Mouse (Mus musculus) kidney, embryonic 15.5 days (tissue): ENCODE results near the gene Themis2. TPM values are rescaled to one million over a fixed set of nuclear protein-coding genes. Genes with fewer than 3 reads are reported as not detected.

Experiments used
- ATAC-seq: fragments of 200-750 bp; cut with Nextera tagmentation; replicated peaks from 2 replicates; pipeline ENCODE4 v1.8.0; 2017; ENCODE audit warnings: moderate TSS enrichment; ENCODE audit not compliant: low FRiP score
- H3K27ac ChIP-seq: fragments of 300-500 bp; sonication (generic); 2 replicates; pipeline ENCODE4 v1.5.1; 2015; ENCODE audit warnings: mild to moderate bottlenecking, inconsistent platforms
- H3K27me3 ChIP-seq: fragments of 300-500 bp; sonication (generic); 2 replicates; pipeline ENCODE4 v1.6.1; 2015; ENCODE audit warnings: inconsistent platforms
- H3K36me3 ChIP-seq: fragments of 300-500 bp; sonication (generic); 2 replicates; pipeline ENCODE4 v1.6.1; 2015; ENCODE audit warnings: inconsistent platforms
- H3K4me1 ChIP-seq: fragments of 300-500 bp; sonication (generic); 2 replicates; pipeline ENCODE4 v1.6.1; 2015; ENCODE audit warnings: inconsistent platforms
- H3K4me2 ChIP-seq: fragments of 300-500 bp; sonication (generic); 2 replicates; pipeline ENCODE4 v1.6.1; 2015; ENCODE audit warnings: moderate library complexity, mild to moderate bottlenecking, inconsistent platforms
- H3K4me3 ChIP-seq: fragments of 300-500 bp; sonication (generic); replicated peaks from 2 replicates; pipeline ENCODE4 v1.5.1; 2015; ENCODE audit warnings: mild to moderate bottlenecking, inconsistent platforms
- H3K9ac ChIP-seq: fragments of 300-500 bp; sonication (generic); 2 replicates; pipeline ENCODE4 v1.6.1; 2015; ENCODE audit warnings: mild to moderate bottlenecking, inconsistent platforms
- H3K9me3 ChIP-seq: fragments of 300-500 bp; sonication (generic); replicated peaks from 2 replicates; pipeline ENCODE4 v1.6.1; 2016; ENCODE audit warnings: inconsistent platforms
- WGBS: fragments of 180-500 bp; shearing (Covaris S2); methylation state at CpG from one replicate; pipeline ENCODE4 v1.1.7; 2015; ENCODE audit warnings: mixed read lengths; 5-methylcytosine and 5-hydroxymethylcytosine counted together
- polyA plus RNA-seq: library from polyadenylated mRNA; unstranded; fragments of >200 nt; fragmentation: Nextera tagmentation; extraction: Ambion mirVana; gene quantifications from 2 replicates; pipeline ENCODE4 v1.2.1, GENCODE M21; 2015

The Themis2 gene
- 0.91 and 1.7 TPM in 2 replicates for polyA plus RNA-seq

DNA sequence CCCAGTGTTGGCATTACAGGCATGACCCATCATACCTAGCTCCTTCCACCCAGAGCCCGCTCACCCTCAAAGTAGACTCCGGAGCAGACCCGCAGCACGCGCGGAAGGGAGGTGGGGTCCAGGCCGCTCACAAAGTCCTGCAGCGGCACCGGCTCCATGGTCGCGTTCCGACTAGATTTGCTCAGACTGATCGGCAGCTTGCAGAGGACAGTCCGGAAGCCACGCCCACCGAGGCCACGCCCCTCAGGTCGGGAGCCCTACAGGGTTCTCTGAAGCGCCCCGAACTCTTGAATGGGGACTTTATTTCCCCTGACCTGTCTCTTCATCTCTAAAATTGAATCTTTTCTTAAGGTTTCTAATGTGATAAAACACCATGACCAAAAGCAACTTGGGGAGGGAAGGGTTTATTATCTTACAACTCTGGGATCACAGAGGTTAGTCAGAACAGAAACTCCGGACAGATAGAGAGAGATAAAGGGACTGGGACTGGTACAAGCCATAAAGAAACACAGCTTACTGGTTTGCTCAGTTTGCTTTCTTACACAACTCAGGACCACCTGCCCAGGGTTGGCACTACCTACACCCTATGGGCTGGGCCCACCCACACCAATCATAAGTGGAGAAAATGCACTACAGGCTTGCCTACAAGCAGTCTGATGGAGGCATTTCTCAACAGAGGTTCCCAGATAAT, at the start of gene Themis2:
Gene Themis2 (minus strand): TSS at position 192 of the 691 bp plus-strand sequence.
- Histone ChIP-seq H3K9me3 (no peaks in the 10 kb centered on the region), H3K27me3 (peaks cover 24% of the 10 kb centered on the region), H3K4me3 (peak within 1 kb of the TSS; percentile 38), H3K27ac (no peak within 1 kb of the TSS), H3K9ac (peak within 1 kb of the TSS; percentile 36; the same call in 1 of the 2 replicates), H3K36me3 (no peaks in the 10 kb centered on the region), H3K4me1 (peaks cover 23% of the 10 kb centered on the region), H3K4me2 (peak within 1 kb of the TSS; percentile 63)
- 2% methylated on average over 21 of the region's 21 CpGs for WGBS
- ATAC-seq, result peak; percentile 52; the same call in 1 of the 2 replicates

- H3K27ac ChIP-seq, result peak overlapping the region; percentile 81
- H3K4me2 ChIP-seq, result peak overlapping the region; percentile 70
- H3K4me1 ChIP-seq, result peaks cover 14% of the 10 kb centered on the region
- peaks cover 24% of the 10 kb centered on the region for H3K36me3 ChIP-seq
- WGBS, result 92% methylated on average over 1 of the region's 1 CpGs
- H3K27me3 ChIP-seq, result no peaks in the 10 kb centered on the region
- no peaks in the 10 kb centered on the region for H3K9me3 ChIP-seq
- H3K9ac ChIP-seq, result peak overlapping the region; percentile 87
- no peak for ATAC-seq
- H3K4me3 ChIP-seq, result peak overlapping the region; percentile 82
Observed at GRCm38 (mm10) chr4:132843705-132844071, 47.5 kb upstream of the Themis2 start.

DNA sequence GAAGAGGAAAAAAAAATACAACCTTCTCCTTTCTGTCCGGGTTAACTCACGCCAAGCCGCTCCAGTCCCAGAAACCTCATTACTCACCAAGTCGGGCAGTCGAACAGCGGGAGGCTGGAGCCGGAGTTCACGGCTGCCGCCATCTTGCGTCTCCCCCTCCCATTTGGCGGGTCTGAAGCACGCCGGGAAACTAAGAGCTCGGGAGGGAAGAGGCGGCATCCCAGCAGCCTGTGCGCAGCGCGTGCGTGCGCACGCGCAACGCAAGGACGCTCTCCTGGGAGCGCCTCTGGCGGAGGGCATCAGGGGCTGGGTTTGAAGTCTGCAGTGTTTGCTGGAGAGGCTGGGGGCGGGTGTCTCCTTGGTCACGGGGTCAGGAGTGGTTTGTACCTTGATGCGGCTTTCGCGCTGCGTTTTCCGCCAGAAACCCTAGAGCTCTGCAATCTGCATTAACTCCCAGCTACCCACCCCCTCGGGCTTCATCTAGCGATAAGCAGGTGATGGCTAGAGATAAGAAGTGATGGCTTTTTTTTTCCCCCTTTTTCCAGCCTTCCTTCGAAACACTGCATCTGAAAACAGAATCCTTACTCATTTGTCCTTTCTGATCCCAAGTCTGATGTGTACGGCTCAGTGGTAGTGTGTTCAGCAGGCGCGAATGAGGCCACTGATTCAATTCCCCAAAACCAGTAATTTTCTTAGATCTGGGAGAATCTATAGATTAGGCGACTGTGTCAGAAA, 47.0 kb upstream of the Themis2 start, which contains the start of gene Ppp1r8:
Gene Ppp1r8 (minus strand): TSS at position 200 of the 735 bp plus-strand sequence.
- Histone ChIP-seq H3K9ac (peak within 1 kb of the TSS; percentile 87), H3K4me2 (peak within 1 kb of the TSS; percentile 70), H3K27me3 (no peaks in the 10 kb centered on the region), H3K4me1 (peaks cover 14% of the 10 kb centered on the region), H3K36me3 (peaks cover 26% of the 10 kb centered on the region), H3K4me3 (peak within 1 kb of the TSS; percentile 82), H3K9me3 (no peaks in the 10 kb centered on the region), H3K27ac (peak within 1 kb of the TSS; percentile 81)
- under 1% methylated on average over 40 of the region's 40 CpGs for WGBS
- ATAC-seq, result peak; percentile 99

- Histone ChIP-seq H3K4me3 (peak overlapping the region; percentile 82), H3K27ac (peak overlapping the region; percentile 81), H3K36me3 (peaks cover 32% of the 10 kb centered on the region), H3K9ac (peak overlapping the region; percentile 87), H3K27me3 (no peaks in the 10 kb centered on the region), H3K4me1 (peaks cover 14% of the 10 kb centered on the region), H3K4me2 (peak overlapping the region; percentile 70), H3K9me3 (no peaks in the 10 kb centered on the region)
- WGBS, result under 1% methylated on average over 30 of the region's 30 CpGs
- ATAC-seq, result peak; percentile 63
Observed at GRCm38 (mm10) chr4:132842281-132842906, 46.2 kb upstream of the Themis2 start.

DNA sequence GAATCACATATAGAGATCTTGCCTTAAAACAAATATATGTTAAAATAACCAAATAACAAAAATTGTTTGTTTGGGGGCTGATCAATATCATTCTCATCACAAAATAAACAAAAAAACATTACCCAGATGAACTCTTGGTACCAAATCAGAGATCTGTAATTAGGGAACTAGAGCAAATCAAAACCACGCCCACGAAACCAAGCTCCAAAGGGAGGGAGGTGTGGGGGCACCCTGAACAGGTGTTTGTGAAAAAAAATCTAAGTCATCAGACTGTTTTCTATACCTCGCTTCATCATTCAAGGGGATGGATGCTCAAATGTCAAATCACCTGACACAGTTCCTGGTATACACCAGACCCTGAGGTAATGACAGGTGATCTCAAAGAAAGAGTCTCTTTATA, 45.3 kb upstream of the Themis2 start:
- WGBS, result 73% methylated on average over 3 of the region's 3 CpGs
- H3K27me3 ChIP-seq, result no peaks in the 10 kb centered on the region
- H3K9ac ChIP-seq, result peak overlapping the region; percentile 87

GRCm38 (mm10) chr4:132823614-132824366, 27.6 kb upstream of the Themis2 start:
- Histone ChIP-seq H3K4me1 (no peaks in the 10 kb centered on the region), H3K4me2 (no peak overlapping the region), H3K27me3 (no peaks in the 10 kb centered on the region), H3K36me3 (peaks cover 47% of the 10 kb centered on the region), H3K9ac (no peak overlapping the region), H3K9me3 (no peaks in the 10 kb centered on the region; the same call in 1 of the 2 replicates), H3K27ac (no peak overlapping the region), H3K4me3 (no peak overlapping the region)
- 77% methylated on average over 8 of the region's 8 CpGs for WGBS
- ATAC-seq, result no peak

More for the DNA sequence above, 45.3 kb upstream of the Themis2 start:
- ATAC-seq, result no peak
- peak overlapping the region; percentile 70 for H3K4me2 ChIP-seq
- no peak overlapping the region for H3K27ac ChIP-seq
- H3K36me3 ChIP-seq, result peaks cover 41% of the 10 kb centered on the region
- peaks cover 14% of the 10 kb centered on the region for H3K4me1 ChIP-seq
- peak overlapping the region; percentile 82 for H3K4me3 ChIP-seq
- H3K9me3 ChIP-seq, result no peaks in the 10 kb centered on the region

GRCm38 (mm10) chr4:132818442-132818841, 22.3 kb upstream of the Themis2 start:
- WGBS, result 55% methylated on average over 2 of the region's 2 CpGs

GRCm38 (mm10) chr4:132816855-132817254, 20.7 kb upstream of the Themis2 start:
- no peak overlapping the region for H3K9ac ChIP-seq
- H3K4me2 ChIP-seq, result no peak overlapping the region
- no peaks in the 10 kb centered on the region for H3K4me1 ChIP-seq
- H3K27ac ChIP-seq, result no peak overlapping the region
- no peak for ATAC-seq
- no peaks in the 10 kb centered on the region for H3K27me3 ChIP-seq
- no peaks in the 10 kb centered on the region; the same call in 1 of the 2 replicates for H3K9me3 ChIP-seq
- H3K4me3 ChIP-seq, result no peak overlapping the region
- WGBS, result 65% methylated on average over 2 of the region's 2 CpGs
- H3K36me3 ChIP-seq, result 0 out of 2 replicates have a peak, but pooled peaks cover 2% of the 10 kb centered on the region

More at GRCm38 (mm10) chr4:132818442-132818841, 22.3 kb upstream of the Themis2 start:
- Histone ChIP-seq H3K36me3 (0 out of 2 replicates have a peak, but pooled peaks cover 2% of the 10 kb centered on the region), H3K27me3 (no peaks in the 10 kb centered on the region), H3K4me1 (no peaks in the 10 kb centered on the region), H3K27ac (no peak overlapping the region), H3K9ac (no peak overlapping the region), H3K4me2 (no peak overlapping the region), H3K4me3 (no peak overlapping the region), H3K9me3 (no peaks in the 10 kb centered on the region; the same call in 1 of the 2 replicates)
- ATAC-seq, result no peak

DNA sequence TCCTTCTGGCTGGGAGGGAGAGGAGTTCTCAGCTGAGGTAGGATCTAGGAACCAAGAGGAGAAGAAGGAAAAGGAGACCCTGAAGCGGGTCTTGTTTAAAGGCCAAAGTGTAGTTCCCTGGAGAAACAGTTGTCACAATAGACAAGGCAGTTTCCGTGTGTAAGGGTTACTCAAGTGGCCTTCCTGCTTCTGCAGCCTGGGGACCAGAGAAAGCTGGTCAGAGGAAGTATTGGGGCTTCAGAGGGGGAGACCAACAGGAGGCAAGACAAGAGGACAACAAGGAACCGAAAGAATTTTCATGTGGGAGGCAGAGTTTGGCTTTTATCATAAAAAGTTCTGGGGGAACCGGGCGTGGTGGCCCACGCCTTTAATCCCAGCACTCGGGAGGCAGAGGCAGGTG, 20.2 kb upstream of the Themis2 start:
- Histone ChIP-seq H3K27me3 (no peaks in the 10 kb centered on the region), H3K9ac (no peak overlapping the region), H3K9me3 (no peaks in the 10 kb centered on the region; the same call in 1 of the 2 replicates), H3K36me3 (0 out of 2 replicates have a peak, but pooled peaks cover 2% of the 10 kb centered on the region), H3K4me3 (no peak overlapping the region), H3K27ac (no peak overlapping the region), H3K4me2 (no peak overlapping the region), H3K4me1 (no peaks in the 10 kb centered on the region)
- 77% methylated on average over 7 of the region's 7 CpGs for WGBS
- ATAC-seq, result no peak

- 93% methylated on average over 5 of the region's 5 CpGs for WGBS
- no peak overlapping the region for H3K27ac ChIP-seq
- H3K27me3 ChIP-seq, result no peaks in the 10 kb centered on the region
- no peak overlapping the region for H3K9ac ChIP-seq
- ATAC-seq, result no peak
- no peaks in the 10 kb centered on the region for H3K4me1 ChIP-seq
- no peaks in the 10 kb centered on the region for H3K36me3 ChIP-seq
- no peak overlapping the region for H3K4me3 ChIP-seq
- 0 out of 2 replicates have a peak, but pooled peaks cover 3% of the 10 kb centered on the region for H3K9me3 ChIP-seq
- H3K4me2 ChIP-seq, result no peak overlapping the region
Observed at GRCm38 (mm10) chr4:132809621-132810020, 13.4 kb upstream of the Themis2 start.
